Mouse (Mus musculus) mesoderm, embryonic 11.5 days (tissue): ENCODE measurements around the gene Casp7.
A peak's percentile ranks its signal among the peaks of the same experiment; 100 is the strongest.

Experiments used
- DNase-seq: peaks from one replicate; pipeline ENCODE4 v3.0.0-alpha.2; 2012; ENCODE audit warnings: low read depth, low spot score

The Casp7 gene

DNA sequence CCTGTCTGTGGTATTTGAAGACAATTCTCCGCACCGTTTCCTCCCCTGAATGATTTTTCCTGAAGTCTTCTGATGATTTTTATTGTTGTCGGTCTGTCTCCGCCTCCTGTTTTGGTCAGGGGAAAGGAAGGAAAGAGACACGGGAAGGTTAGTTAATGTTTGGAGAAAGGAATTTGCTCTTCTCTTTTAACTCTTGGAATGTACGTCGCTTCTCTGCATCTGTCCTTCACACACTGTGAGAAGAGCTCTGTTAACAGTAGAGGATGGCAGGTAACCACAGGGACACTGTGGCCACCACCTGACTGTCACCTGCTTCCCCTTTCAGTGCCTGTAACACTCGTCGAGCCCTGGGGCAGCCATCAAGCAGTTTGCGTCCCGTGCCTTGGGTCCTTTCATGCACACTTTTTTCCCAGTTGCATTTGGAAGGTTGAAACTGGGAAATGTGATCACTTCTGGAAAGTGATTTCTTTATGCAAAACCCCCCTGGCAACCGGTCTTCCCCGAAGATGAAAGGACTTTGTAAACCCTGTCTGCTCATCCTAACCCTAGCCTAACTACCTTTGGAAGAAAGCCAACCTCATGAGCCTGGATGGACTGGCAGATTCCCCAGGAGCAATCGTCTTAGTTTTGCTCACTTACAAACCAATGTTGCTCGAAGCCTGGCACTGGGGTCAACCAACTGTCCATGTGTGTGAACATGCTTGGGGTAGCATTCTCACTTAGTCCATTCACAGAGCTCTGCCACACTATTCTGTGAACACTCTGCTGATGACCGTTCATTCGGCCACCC, 27.9 kb downstream of the Casp7 start:
- no peak for DNase-seq

DNA sequence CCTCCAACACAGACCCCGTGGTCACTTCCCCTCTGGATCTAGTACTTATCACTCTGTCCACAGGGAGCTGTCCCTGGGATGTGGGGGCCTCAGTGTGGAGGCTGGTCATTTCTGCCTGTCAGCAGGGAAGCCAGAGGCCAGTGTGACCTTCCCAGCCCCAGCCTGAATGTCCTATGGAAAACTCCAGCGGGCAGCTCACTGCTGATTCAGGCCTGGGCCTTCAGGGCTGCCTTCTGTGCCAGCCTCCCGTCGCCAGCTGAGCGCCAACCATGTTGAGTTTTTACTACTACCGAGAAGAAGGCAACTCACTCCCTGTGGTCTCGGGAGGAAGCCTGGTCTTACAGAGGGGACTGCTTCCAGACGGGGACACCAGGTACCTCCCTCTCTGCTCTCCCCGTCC, 28.6 kb downstream of the Casp7 start:
- DNase-seq, result no peak

DNA sequence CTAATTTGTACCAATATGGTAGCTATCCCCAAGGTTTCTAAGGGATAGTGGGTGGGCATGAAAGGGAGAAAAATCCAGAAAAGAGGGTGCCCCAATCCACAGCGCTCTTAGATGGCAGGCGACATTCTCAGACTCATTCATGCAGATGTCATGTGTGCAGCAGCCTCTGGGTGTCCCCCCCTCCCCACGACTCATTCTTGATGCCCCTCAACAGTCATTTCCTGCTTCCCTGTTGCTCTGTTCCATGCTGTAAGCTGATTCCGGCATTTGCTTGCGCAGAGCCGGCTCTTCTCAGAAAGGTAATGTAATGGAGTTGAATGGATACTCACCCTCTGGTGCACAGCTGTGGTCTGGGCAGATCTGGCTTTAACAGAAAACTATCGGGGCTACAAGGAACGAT, 33.4 kb downstream of the Casp7 start:
- DNase-seq, result peak; percentile 28

DNA sequence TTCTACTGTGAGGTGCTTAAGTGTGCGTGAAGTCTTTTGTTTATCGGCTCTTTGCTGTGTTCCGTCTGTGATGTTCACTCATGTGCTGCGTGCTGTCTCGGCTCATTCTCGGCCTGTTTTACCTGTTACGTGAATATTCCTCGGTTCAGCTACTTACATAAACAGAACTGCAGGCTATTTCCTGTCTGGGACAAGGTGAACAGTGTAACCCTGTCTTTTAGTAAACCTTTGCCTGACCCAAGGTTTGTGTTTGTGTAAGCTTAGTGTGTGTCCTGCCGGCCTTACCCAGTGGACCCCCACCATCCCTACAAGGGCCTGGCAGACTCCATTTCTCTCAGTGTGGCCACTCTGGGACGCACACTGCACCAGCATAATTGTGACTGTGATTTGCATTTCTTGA, 35.8 kb downstream of the Casp7 start:
- DNase-seq, result no peak

DNA sequence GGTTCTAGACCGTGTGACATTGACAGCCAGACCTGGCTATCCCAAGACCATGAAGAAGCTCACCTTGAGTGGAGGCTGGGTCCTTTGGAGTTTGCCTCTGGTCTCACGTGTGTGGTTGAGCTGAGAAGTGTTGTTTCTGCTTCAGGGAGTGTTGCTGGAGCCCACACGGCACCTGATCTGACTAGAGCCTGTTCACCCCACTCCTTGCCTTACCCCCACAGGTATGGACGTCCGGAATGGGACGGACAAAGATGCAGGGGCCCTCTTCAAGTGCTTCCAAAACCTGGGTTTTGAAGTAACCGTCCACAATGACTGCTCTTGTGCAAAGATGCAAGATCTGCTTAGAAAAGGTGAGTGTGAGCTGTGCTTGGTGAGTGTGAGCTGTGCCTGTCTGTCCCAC, 36.7 kb downstream of the Casp7 start:
- no peak for DNase-seq

DNA sequence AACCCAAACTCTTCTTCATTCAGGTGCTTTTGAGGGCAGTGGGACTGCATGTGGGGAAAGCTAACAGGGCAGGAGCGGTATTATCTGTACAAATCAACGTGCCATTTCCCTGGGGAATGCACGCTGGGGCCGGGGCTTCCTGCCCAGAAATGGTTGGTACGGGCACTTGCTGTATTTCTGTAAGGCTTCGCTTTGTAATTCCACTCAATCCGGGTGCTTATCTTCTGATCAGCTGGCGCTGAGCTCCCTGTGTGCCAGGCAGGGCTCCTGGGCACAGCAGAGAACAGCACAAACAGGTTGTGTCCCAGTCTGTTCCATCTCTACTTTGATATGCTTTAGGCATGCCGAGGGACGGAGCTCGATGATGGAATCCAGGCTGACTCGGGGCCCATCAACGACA, 39.5 kb downstream of the Casp7 start:
- DNase-seq, result no peak

DNA sequence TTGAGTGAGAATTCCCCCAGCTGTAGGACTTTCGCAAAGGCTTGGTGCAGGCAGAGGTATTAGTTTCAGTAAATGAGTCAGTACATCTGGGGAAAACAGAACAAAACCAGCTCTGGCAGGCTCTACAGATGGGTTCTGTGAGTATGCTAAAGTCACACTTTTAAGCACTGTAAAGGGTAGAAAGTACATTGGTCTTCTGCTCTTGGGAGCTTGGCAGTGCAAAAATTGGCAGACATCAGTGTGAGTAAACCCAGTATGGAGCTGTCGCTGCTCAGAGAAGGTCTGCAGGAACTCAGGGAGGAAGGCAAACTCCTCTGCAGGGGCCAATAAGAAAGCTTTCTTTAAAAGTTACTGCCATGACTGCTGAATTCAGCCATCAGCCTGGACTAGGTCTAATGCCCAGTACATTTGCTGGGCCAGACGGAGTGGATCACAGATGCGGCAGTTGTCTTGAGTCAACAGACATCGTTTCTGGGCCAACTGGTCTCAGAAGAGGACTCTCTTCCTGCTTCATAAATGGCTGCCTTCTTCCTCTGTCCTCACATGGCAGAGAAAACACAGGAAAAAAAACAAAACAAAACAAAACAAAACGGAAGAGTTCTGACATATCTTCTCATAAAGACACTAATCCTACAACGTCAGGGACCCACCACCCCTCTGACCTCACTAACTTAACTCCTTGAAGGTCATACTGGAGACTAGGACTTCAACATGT, 41.6 kb downstream of the Casp7 start:
- no peak for DNase-seq

DNA sequence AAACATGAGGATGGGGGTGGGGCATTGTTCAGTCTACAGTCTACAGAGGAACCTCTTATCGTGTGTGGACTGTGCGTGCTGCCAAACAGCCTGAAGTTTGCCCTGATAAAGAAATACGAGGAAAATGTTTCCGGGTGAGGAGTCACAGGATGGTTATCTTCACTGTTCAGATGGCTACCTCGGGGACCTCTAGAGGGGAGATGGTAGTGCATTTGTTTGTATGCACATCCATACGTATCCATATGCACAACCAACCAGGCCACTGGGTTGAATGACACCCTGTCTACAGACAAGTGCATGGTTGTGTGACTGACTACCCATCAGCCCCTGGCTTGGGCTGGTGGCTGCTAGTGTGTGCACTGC, 42.1 kb downstream of the Casp7 start:
- DNase-seq, result no peak

DNA sequence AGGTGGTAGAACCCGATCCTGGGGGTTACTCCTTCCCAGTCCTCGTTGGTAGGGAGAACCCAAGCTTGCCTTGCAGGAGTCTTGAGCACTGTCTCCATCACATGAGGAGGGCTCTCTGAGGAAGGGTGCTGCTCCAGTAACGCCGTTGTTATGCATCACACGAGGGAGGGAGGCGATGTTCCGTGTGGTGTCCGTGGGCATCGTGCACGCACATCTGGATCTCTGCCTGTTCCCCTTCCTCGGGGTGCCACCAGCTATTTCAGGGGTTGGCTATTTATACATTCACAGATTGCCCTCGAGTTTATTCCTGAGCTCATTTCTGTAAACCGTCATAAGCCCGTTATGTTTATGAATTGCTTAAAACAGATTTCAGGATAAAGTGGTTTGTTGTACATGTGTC, 46.5 kb downstream of the Casp7 start:
- DNase-seq, result no peak

DNA sequence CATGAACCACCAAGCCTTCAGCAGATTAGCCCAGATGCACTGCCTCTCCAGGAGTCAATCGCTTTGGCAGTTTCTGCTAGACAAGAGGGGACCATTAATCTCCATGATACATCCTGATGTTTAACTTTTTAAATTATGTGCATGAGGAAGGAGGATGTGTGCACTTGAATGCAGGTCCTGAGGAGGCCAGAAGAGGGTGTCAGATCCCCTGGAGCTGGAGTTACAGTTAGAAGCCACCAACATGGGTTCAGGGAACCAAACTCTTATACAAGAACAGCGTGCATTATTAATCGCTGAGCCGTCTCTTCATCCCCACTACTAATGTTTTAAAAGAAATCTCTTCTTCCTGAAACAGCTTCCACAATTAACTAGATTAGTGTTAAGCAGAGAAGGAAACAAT, 51.9 kb downstream of the Casp7 start:
- no peak for DNase-seq

DNA sequence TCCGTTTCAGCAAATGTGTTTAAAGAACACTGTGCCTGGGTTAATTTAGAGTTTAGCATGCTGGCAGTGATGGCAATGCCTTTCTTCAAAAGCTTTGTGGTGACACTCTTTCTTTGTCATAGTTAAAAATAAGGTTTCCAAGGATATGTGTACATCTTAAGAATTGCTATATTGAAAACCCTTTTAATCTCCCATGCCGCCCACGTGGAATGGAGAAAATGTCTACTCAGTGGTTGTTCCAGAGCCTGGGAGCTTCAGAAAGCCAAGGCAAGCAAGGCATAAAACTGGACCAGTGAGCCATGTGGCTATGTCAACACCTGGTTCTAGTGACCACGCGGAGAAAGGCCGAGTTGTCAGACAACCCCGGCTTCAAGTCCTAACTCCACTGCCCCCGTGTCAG, 52.6 kb downstream of the Casp7 start:
- no peak for DNase-seq

DNA sequence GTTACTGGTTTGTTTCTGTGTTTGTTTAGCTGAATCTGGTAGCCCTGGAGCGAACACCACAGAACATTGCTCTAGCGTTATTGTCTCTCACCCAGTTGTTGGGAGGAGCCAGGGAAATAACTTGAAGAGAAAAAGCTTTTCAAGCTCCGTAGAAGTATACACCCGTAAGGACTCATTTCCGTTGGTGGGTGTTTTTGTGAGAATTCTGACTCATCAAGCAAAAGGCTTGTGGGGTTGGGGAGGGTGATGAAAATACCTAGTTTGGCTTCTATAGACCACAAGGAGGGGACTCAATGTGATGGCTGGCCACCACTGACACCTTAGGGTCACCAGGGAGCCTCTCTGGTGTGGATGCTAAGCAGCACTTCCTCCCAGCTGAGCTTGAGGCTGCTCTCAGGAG, 54.0 kb downstream of the Casp7 start:
- no peak for DNase-seq

DNA sequence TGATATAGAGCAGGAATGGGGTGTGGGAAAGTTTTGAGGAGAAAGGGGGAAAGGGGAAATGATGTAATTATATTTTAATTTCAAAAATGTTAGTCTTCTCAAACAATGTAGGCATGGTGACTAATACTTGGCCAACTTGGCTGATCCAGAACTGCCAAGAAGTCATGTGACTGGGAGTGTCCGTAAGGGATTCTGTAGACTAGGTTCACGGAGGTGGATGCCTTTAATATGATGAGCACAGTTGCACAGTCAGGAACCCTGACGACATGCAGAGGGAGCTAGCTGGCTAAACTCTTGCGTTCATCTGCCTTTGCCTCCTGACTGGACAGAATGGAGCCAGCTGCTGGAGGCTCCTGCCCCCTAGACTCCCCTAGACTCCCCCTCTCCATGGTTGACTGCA, 54.9 kb downstream of the Casp7 start:
- no peak for DNase-seq

DNA sequence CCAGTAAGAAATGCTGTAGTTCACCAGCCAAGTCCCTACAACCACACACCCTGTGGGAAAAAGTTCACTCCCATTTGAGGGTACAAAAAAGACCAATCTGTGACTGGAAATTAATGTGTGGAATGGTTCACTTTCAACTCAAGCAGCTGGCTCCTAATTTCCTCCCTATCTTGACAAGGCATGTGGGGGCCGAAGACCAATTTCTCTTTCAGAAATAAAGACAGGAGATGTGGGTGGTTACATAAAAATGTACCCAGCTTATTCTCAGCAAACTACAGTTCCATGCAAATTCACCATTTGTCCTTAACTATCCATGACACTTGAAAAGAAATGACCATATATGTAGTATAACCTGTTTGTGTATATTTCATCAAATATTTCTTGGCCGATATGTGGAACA, 55.5 kb downstream of the Casp7 start:
- DNase-seq, result no peak

DNA sequence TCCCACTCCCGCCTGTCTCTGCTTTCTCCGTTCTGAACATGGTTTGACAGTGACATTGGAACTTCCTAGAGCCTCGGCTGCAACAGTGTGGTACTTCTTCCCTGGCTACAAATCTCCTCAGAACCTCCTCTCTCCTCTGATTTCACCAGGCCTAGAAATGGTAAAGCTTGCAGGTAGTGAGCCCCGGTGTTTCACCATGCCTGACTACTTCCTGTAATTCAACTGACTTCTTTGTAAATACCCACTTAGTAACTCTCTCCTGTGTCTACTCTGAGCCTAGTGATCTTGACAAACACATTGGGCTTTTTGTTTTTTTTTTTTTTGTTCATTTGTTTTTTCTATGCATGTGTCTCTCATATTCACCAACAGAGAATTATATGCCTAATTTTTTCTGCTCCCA, 57.9 kb downstream of the Casp7 start:
- DNase-seq, result no peak

DNA sequence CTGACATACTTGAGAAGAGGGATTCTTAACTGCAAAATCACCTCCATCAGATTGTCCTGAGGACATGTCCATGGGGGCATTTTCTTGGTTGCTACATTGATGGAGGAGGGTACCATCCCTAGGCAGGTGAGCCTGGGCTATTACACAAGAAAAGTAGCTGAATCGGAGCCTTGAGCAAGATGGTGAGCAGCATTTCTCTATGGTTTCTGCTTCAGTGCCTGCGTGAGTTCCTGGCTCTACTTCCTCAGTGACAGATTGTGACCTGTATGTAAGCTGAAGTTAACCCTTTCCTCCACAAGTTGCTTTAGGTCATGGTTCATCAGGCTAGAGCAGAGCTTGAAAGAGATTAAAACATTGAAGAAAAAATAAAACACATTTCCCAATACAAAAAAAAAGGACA, 58.4 kb downstream of the Casp7 start:
- DNase-seq, result no peak

DNA sequence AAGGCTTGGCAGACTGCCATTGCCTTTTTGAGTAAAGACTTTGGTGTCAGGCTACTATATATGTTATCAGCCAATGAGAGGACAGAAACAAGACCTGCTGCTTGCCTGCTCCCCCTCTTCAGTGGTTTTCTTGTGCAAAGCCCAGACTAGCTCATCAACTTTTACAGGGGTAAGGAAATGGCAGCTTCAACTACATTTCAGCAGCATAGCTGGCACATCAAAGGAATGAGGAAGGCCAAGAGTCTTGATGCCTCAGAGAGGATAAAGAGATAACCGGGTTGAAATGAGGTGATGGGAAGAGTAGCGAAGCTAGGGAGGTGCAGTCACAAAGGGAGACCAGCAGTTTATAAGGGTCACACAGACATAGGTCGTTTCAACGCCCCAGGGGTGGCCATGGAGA, 60.6 kb downstream of the Casp7 start:
- DNase-seq, result no peak

DNA sequence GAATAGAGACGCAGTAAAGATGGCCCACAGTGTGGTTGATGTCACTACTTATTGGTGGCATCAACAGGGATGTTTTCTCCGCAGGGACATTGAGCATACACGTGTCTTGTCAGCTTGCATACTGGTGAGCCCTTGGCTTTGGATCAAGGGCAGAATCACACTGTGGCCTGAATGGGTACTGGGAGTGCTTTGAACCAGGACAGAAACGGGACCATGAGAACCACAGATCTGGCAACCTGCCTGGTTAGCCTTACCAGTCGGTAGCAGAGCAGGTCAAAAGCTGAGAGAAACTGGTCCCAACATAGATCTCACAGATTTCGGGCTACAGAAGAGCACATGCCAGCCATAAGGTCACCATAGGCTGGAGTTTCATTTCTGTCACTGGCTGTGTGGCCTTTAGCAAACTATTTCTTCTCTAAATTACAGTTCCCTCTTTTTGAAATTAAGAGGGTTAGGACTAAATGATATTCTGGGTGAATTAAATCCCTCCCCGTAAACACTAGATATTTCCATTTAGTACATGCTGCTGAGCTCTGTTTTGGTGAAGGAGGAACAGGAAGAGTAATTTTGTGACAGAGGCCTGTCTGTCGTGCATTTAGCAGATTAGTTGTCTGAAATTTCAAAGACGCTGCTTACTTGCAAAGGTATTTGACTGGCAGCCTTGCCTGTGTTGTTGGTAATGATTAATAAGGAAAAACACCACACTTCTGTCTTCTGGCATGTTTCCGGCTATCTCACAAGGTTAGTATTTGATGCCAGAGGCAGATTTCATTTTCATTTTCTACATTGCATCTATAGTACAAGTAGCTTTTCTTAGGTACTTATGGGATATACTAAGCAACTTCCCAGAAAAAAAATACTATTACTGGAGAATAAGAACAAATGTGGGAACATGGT, 62.5 kb downstream of the Casp7 start:
- DNase-seq, result no peak

DNA sequence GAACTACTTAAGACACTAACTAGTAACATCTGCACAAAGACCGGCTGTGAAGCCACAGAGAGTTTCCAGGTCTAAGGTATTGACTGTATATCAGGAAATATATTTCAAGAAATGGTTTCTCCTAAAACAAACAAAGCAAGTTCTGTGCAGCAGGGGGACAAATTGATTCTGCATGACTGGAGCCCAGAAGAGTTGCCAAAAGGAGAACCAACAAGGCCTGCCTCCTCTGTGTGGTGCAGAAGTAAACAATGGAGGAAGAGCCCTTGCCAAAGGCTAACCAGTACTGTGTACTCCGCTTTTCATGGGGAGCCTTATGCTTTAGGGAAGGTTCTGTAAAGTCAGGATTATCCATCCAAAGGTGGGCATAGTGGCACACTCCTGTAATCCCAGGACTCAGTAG, 63.3 kb downstream of the Casp7 start:
- DNase-seq, result no peak

DNA sequence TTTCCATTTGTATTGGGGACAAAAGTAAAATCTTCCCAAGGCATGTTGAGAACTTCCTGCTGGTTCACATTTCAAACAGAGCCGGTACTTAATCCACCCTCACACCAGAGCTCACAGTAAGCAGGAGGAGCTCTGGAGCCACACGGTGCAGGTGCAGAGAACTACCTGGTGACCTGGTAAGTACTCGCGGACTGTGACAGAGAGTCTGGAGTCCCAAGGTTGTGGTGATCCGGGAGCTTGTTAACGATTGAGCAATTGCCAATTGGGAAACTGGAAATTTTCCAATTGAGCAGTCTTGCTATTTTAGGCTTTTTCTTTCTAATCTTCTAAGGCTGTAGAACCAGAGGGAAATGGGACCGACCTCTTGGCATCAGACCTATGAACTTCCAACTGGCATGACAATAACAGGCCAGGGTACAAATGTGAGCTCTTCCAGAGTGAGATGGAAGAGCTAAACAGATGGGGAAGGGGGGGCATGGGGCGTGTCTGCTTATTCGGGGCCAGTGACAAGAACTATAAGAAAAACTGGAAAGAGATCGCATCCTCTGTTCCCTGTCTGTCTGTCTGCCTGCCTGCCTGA, 64.7 kb downstream of the Casp7 start, which contains the start of gene Plekhs1:
TSS of gene Plekhs1 (plus strand) at position 119 of the 580 bp plus-strand sequence.
- DNase-seq, result no peak

DNA sequence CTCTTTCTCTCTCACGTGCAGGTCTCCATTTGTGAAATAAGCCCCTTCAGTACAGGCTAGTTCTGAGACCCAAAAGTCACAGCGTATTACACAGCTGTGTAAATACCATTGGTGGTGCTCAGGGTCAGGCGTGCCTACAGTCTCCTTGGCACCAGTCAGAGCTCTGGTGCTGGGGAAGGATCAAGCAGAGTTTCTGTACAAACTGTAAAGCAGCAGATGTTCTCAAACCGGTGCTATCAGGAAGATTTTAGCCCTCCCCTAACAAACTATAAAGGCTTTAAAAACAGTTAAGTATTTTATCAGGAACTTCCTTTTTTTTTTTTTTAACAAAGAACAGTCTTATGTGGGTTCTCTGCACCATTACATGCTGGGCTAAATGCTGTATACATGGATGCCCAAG, 65.9 kb downstream of the Casp7 start:
- no peak for DNase-seq

DNA sequence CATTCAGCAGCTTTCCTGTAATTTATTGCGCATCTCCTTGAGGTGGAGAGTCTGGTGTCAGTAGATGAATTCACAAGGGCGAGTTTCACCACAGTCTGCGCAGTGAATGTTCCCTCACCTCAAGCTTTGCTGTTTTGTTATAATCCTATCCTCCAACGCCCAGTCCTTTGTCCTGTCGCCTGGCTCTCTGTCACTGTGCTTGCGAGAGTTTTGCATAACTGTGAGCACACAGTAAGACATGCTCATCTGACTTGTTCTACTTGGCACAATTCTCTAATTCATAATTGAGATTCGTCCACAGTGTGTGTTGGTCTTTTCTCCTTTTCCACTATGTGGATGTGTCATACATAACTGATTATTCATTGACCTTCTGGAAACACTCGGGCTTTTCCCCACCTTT, 69.6 kb downstream of the Casp7 start:
- no peak for DNase-seq
